Mouse (Mus musculus) kidney, adult 2 months (tissue): ENCODE measurements around the gene Tmem198. TPM values are rescaled to one million over a fixed set of nuclear protein-coding genes. Genes with fewer than 3 reads are reported as not detected.

Source experiments
- DNase-seq: peaks from one replicate; pipeline ENCODE4 v3.0.0; 2021
- H3K27ac ChIP-seq: fragments of 200-500 bp; 2 replicates; pipeline ENCODE4 v1.5.1; 2012; ENCODE audit warnings: low read depth, low read length, control low read depth, inconsistent platforms; ENCODE audit not compliant: insufficient read depth
- H3K27me3 ChIP-seq: fragments of 200-500 bp; replicated peaks from 2 replicates; pipeline ENCODE4 v1.6.1; 2012; ENCODE audit warnings: mild to moderate bottlenecking, moderate library complexity, low read length, inconsistent platforms; ENCODE audit not compliant: control insufficient read depth, insufficient read depth
- H3K36me3 ChIP-seq: fragments of 200-500 bp; 2 replicates; pipeline ENCODE4 v1.6.1; 2012; ENCODE audit warnings: mild to moderate bottlenecking, moderate library complexity, low read length, inconsistent platforms; ENCODE audit not compliant: control insufficient read depth, insufficient read depth
- H3K4me1 ChIP-seq: fragments of 200-500 bp; 2 replicates; pipeline ENCODE4 v1.6.1; 2011; ENCODE audit warnings: low read length; ENCODE audit not compliant: control insufficient read depth, insufficient read depth
- H3K4me3 ChIP-seq: fragments of 200-500 bp; 2 replicates; pipeline ENCODE4 v1.5.1; 2011; ENCODE audit warnings: mild to moderate bottlenecking, low read depth, low read length, control low read depth; ENCODE audit not compliant: insufficient read depth
- CTCF ChIP-seq: fragments of 200-500 bp; conservative IDR thresholded peaks from 2 replicates; pipeline ENCODE4 v1.5.1; 2011; ENCODE audit warnings: low read depth, mild to moderate bottlenecking, control low read depth, low read length, moderate library complexity, mixed read lengths; ENCODE audit not compliant: insufficient read depth, insufficient read length
- POLR2A ChIP-seq: fragments of 200-500 bp; IDR thresholded peaks from one replicate; pipeline ENCODE4 v1.6.1; 2011; ENCODE audit warnings: low read depth, low read length, control low read depth
- WGBS: fragments of 180-500 bp; shearing (Covaris S2); methylation state at CpG from one replicate; pipeline ENCODE4 v1.1.7; 2018; 5-methylcytosine and 5-hydroxymethylcytosine counted together
- polyA plus RNA-seq: library from polyadenylated mRNA; depleted of rRNA; stranded (reverse); fragments of >200 nt; gene quantifications from 2 replicates; pipeline ENCODE4 v1.2.3, GENCODE M21; 2012

Tmem198 gene
- polyA plus RNA-seq, 1 experiment, result 1.3 TPM

DNA sequence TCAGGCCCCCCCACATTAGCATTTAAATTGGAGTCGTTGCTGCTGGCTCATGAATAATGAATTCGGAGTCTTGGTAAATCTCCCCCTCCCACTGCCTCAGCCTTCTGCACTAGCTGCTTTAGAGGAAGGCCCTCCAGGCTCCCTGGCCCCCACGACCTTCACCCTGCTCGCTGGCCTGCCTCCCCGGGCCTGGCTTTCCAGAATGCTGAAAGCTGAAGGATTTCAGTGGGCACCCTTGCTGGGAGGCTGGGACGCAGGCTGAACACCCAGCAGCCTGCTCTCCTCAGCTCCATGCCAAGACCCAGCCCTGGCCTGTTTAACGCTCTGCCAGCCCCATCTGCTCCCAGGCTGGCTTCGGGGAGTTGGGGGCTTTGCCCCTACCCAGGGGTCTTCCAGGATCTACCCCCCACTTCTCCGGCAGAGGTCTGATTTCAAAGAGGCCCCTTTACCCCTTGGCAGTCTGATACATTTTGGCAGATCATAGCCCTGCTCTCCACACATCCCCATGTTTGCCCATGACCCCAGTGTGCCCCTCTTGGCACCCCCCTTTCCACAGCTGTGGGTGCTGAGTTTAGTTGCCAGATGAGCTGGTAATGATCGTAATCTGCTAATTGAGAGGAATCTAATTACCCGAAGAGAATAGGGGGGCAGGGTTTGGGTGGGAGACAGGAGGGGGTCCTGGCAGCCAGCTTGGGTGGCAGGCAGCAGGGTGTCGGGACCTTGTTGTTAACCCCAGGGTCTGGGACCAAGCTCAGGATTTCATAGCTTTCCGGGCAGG is 35.9 kb upstream of the Tmem198 start:
- H3K4me1 ChIP-seq, result no peaks in the 10 kb centered on the region
- no peaks in the 10 kb centered on the region for H3K36me3 ChIP-seq
- H3K4me3 ChIP-seq, result no peak overlapping the region
- TF ChIP-seq CTCF (no peak), POLR2A (no peak)
- no peak for DNase-seq
- H3K27ac ChIP-seq, result no peak overlapping the region
- 0 out of 2 replicates have a peak, but pooled peaks cover 2% of the 10 kb centered on the region for H3K27me3 ChIP-seq
- 51% methylated on average over 13 of the region's 13 CpGs for WGBS

DNA sequence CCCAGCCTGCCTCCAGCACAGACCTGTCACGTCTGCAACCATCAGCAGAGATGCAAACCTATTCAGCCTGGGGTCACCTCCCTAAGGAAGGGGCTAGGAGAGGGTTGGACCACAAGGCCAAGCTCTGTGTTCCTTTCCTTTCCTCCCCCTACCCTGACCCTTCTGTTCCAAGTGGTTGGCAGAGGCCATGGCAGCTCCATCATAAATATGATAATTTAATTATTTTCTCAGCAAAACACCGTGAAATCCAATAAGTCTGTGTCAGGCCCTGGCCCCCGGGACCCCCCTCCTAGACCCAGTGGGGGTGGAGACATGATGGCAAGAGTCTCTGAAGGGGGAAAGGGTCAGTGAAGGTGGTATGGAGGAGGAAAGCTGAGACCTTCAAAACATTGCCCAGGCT is 35.1 kb upstream of the Tmem198 start:
- WGBS, result 45% methylated on average over 3 of the region's 3 CpGs
- no peak for DNase-seq
- no peak for TF ChIP-seq POLR2A
- no peak for TF ChIP-seq CTCF
- no peak overlapping the region for H3K4me3 ChIP-seq
- H3K27me3 ChIP-seq, result 0 out of 2 replicates have a peak, but pooled peaks cover 2% of the 10 kb centered on the region
- no peak overlapping the region for H3K27ac ChIP-seq
- H3K4me1 ChIP-seq, result no peaks in the 10 kb centered on the region
- no peaks in the 10 kb centered on the region for H3K36me3 ChIP-seq

GRCm38 (mm10) chr1:75445141-75445701 is 34.1 kb upstream of the Tmem198 start:
- no peaks in the 10 kb centered on the region for H3K4me1 ChIP-seq
- no peak overlapping the region for H3K4me3 ChIP-seq
- H3K36me3 ChIP-seq, result no peaks in the 10 kb centered on the region
- TF ChIP-seq POLR2A (no peak), CTCF (no peak)
- H3K27me3 ChIP-seq, result 0 out of 2 replicates have a peak, but pooled peaks cover 2% of the 10 kb centered on the region
- no peak overlapping the region for H3K27ac ChIP-seq
- DNase-seq, result no peak
- 19% methylated on average over 9 of the region's 9 CpGs for WGBS

- Histone ChIP-seq H3K4me1 (no peaks in the 10 kb centered on the region), H3K4me3 (no peak overlapping the region), H3K27me3 (peaks cover 2% of the 10 kb centered on the region; the same call in 1 of the 2 replicates), H3K27ac (no peak overlapping the region), H3K36me3 (no peaks in the 10 kb centered on the region)
- peak; percentile 67 for DNase-seq
- 5% methylated on average over 22 of the region's 22 CpGs for WGBS
- TF ChIP-seq POLR2A (no peak), CTCF (peak; percentile 90)
Measured at GRCm38 (mm10) chr1:75445751-75446611, 33.4 kb upstream of the Tmem198 start.

DNA sequence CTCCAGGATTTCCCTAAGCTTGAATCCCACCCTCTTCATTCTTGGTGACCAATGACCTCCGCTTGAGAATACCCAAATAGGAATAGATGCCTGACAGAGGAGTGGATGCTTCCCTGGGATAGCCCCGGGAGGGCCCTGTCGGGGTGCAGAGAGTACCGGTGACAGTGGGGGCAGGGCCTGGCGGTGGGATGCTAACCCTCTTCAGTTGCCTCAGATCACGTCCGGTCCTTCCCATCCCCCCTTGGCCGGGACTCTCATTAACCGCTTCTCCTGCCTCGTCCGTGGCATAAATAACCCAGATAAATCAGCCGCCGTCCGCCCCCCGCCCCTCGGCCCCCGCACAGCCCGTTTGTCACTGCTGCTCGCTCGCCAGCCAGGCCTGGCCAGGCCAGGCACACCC is 32.7 kb upstream of the Tmem198 start:
- Histone ChIP-seq H3K4me3 (no peak overlapping the region), H3K27me3 (peaks cover 2% of the 10 kb centered on the region; the same call in 1 of the 2 replicates), H3K4me1 (no peaks in the 10 kb centered on the region), H3K36me3 (no peaks in the 10 kb centered on the region), H3K27ac (no peak overlapping the region)
- DNase-seq, result no peak
- no peak for TF ChIP-seq POLR2A
- no peak for TF ChIP-seq CTCF
- 15% methylated on average over 20 of the region's 20 CpGs for WGBS

- TF ChIP-seq CTCF (no peak), POLR2A (no peak)
- WGBS, result 7% methylated on average over 10 of the region's 10 CpGs
- Histone ChIP-seq H3K27ac (no peak overlapping the region), H3K4me3 (no peak overlapping the region), H3K36me3 (no peaks in the 10 kb centered on the region), H3K27me3 (peaks cover 2% of the 10 kb centered on the region; the same call in 1 of the 2 replicates), H3K4me1 (no peaks in the 10 kb centered on the region)
- no peak for DNase-seq
Measured at GRCm38 (mm10) chr1:75447265-75448051, 31.9 kb upstream of the Tmem198 start.
